Mouse (Mus musculus): ENCODE results near the gene Psma4. TPM values are rescaled to one million over a fixed set of nuclear protein-coding genes. Genes with fewer than 3 reads are reported as not detected.

Psma4 gene
- 4.7 and 6.8 TPM in 2 replicates for polyA plus RNA-seq (2012; rRNA removed)

DNA sequence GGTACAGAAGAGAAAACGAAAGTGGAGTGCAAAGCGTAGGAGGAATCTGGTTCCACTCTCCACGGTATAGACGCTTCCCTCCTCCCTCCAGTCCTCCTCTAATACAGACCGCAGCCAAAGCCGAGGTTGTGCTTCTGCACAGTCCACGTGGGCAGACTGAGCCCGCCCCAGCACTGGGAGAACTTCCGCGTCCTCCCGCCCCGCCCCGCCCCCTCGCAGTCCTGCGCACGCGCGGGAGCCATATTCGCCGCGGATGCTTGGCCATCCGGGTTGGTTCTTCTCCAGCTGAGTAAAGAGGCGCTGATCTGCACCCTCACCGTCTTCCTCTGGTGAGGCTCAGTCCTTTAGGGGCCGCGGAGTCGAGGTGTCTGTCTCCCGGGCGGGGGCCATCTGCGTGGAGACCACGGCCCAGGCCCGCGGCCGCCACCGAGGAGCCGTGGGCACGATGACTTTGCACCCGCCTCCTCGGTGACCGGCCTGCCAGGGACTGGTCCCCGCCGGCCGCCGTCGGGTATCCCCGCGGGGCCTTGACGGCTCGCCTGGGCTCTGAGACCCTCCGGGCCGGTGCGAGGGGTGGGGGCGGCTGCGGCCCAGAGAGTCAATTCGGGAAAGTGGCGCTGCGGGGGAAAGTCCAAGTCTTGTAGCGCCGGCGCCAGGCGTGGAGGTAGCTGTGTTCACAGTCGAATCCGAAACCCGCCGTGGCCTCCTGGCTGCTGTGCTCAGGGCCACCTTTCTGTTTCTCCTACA lies at the start of gene Psma4, which contains the start of gene AY074887:
TSS of gene Psma4 (plus strand) at position 216 of the 747 bp plus-strand sequence.
TSS of gene AY074887 (minus strand) at position 424 of the 747 bp plus-strand sequence.

DNA sequence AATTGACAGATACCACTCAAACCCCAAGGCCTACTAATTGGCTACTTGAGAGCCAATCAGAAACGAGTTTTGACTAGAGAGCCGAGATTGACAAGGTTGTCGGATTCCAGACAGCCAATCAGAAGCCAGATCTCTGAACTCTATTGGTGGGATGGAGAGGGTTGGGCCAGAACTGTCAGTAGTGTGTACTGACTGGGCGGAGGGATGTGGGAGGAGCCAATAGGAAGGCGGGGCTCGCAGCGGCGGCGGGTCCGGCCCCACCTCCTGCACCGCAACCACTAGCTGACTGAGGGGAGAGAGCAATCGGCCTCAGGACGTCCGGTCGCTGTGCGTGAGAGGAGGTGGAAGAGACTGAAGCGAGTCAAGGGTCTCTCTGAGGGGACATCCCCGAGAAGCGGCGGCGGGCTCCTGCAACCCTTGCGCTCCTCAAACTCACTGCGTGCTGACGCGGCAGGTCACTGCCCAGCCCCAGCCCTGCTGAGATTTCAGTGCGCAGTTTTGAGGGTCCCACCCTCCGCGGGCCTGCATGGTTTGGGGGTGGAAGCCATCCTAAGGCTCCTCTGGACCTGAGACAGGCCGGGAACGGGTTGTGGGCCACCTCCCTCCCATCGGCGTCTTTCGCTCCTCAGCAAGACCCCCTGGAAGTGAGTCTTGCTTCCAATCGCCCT lies 33.4 kb upstream of the Psma4 start, which contains the start of gene Hykk:
TSS of gene Hykk (plus strand) at position 274 of the 668 bp plus-strand sequence.

GRCm38 (mm10) chr9:54980674-54981073 lies 30.1 kb downstream of the Psma4 start, which contains the start of gene Chrna5:
TSS of gene Chrna5 (plus strand) at chr9:54980880.

Other genes starting within 250 kb of the Psma4 start
- 5.5 and 10.0 TPM in 2 replicates for gene Wdr61, start 216.3 kb upstream of the Psma4 start, polyA plus RNA-seq (2012; rRNA removed)
- gene Crabp1, start 186.0 kb upstream of the Psma4 start, polyA plus RNA-seq (2012; rRNA removed): 0.92 and 2.6 TPM in 2 replicates
- gene Ireb2, start 87.0 kb upstream of the Psma4 start, polyA plus RNA-seq (2012; rRNA removed): 0.16 and 0.57 TPM in 2 replicates
- gene Hykk, start 33.5 kb upstream of the Psma4 start, polyA plus RNA-seq (2012; rRNA removed): 0.11 and 0.29 TPM in 2 replicates
- gene AY074887, start 208 bp downstream of the Psma4 start, polyA plus RNA-seq (2012; rRNA removed): not detected in 2 replicates
- 0.02 TPM in 1 of 2 replicates, not detected in the other for gene Chrna5, start 30.1 kb downstream of the Psma4 start, polyA plus RNA-seq (2012; rRNA removed)
- 0.52 and 0.71 TPM in 2 replicates for gene Chrna3, start 75.8 kb downstream of the Psma4 start, polyA plus RNA-seq (2012; rRNA removed)
- 1.2 and 1.3 TPM in 2 replicates for gene Chrnb4, start 98.0 kb downstream of the Psma4 start, polyA plus RNA-seq (2012; rRNA removed)
- 6.3 and 7.2 TPM in 2 replicates for gene Ube2q2, start 198.1 kb downstream of the Psma4 start, polyA plus RNA-seq (2012; rRNA removed)